Mouse (Mus musculus): Measurements from ENCODE around the gene Slc5a11. TPM values are rescaled to one million over a fixed set of nuclear protein-coding genes. Genes with fewer than 3 reads are reported as not detected.

The Slc5a11 gene
- total and polyA plus RNA-seq, 2 experiments from 2014 or later: 0.20 to 0.82 TPM

- Histone ChIP-seq H3K9ac (replicated peaks; ENCODE audit: low read length, poor library complexity, severe bottlenecking) (no peak overlapping the region), H3K4me3 (ENCODE audit: low read depth, low read length) (no peak overlapping the region), H3K9me3 (ENCODE audit: low read length) (no peaks in the 10 kb centered on the region), H3K4me1 (ENCODE audit: insufficient read depth, low read length) (no peaks in the 10 kb centered on the region), H3K4me2 (ENCODE audit: low read depth, low read length, poor library complexity, severe bottlenecking) (no peak overlapping the region), H3K27ac (ENCODE audit: low read depth, low read length) (no peak overlapping the region), H3K36me3 (ENCODE audit: insufficient read depth, low read length) (no peaks in the 10 kb centered on the region), H3K27me3 (ENCODE audit: insufficient read depth, low read length) (no peaks in the 10 kb centered on the region)
- DNase-seq (ENCODE audit: low spot score): no peak
- no peak for ATAC-seq (ENCODE audit: low FRiP score)
- TF ChIP-seq CTCF (IDR thresholded peaks at IDR 0.05): no peak
- 82% methylated on average over 9 of the region's 9 CpGs for WGBS
Measured at GRCm38 (mm10) chr7:123200722-123201121, 13.9 kb upstream of the Slc5a11 start.

GRCm38 (mm10) chr7:123205261-123205660 is 9.3 kb upstream of the Slc5a11 start:
- no peak for ATAC-seq (ENCODE audit: low FRiP score)
- no peaks in the 10 kb centered on the region for H3K9me3 ChIP-seq (ENCODE audit: low read length)
- TF ChIP-seq CTCF (IDR thresholded peaks at IDR 0.05): peak; percentile 77
- DNase-seq (ENCODE audit: low spot score): peak; percentile 76
- H3K9ac ChIP-seq (replicated peaks; ENCODE audit: low read length, poor library complexity, severe bottlenecking): no peak overlapping the region
- H3K27me3 ChIP-seq (ENCODE audit: insufficient read depth, low read length): no peaks in the 10 kb centered on the region
- no peak overlapping the region for H3K4me2 ChIP-seq (ENCODE audit: low read depth, low read length, poor library complexity, severe bottlenecking)
- H3K36me3 ChIP-seq (ENCODE audit: insufficient read depth, low read length): no peaks in the 10 kb centered on the region
- H3K27ac ChIP-seq (ENCODE audit: low read depth, low read length): no peak overlapping the region
- WGBS: 32% methylated on average over 14 of the region's 14 CpGs
- H3K4me3 ChIP-seq (ENCODE audit: low read depth, low read length): no peak overlapping the region
- no peaks in the 10 kb centered on the region for H3K4me1 ChIP-seq (ENCODE audit: insufficient read depth, low read length)

- H3K27ac ChIP-seq (ENCODE audit: low read depth, low read length): no peak overlapping the region
- no peaks in the 10 kb centered on the region for H3K4me1 ChIP-seq (ENCODE audit: insufficient read depth, low read length)
- H3K4me2 ChIP-seq (ENCODE audit: low read depth, low read length, poor library complexity, severe bottlenecking): no peak overlapping the region
- DNase-seq (ENCODE audit: low spot score): no peak
- TF ChIP-seq CTCF (IDR thresholded peaks at IDR 0.05): no peak
- no peaks in the 10 kb centered on the region for H3K9me3 ChIP-seq (ENCODE audit: low read length)
- no peak overlapping the region for H3K9ac ChIP-seq (replicated peaks; ENCODE audit: low read length, poor library complexity, severe bottlenecking)
- no peaks in the 10 kb centered on the region for H3K36me3 ChIP-seq (ENCODE audit: insufficient read depth, low read length)
- H3K4me3 ChIP-seq (ENCODE audit: low read depth, low read length): no peak overlapping the region
- 81% methylated on average over 6 of the region's 6 CpGs for WGBS
- no peaks in the 10 kb centered on the region for H3K27me3 ChIP-seq (ENCODE audit: insufficient read depth, low read length)
- ATAC-seq (ENCODE audit: low FRiP score): no peak
Measured at GRCm38 (mm10) chr7:123207561-123207960, 7.0 kb upstream of the Slc5a11 start.

GRCm38 (mm10) chr7:123209864-123210263 is 4.7 kb upstream of the Slc5a11 start:
- Histone ChIP-seq H3K4me2 (ENCODE audit: low read depth, low read length, poor library complexity, severe bottlenecking) (no peak overlapping the region), H3K9ac (replicated peaks; ENCODE audit: low read length, poor library complexity, severe bottlenecking) (no peak overlapping the region), H3K27me3 (ENCODE audit: insufficient read depth, low read length) (no peaks in the 10 kb centered on the region), H3K4me3 (ENCODE audit: low read depth, low read length) (no peak overlapping the region), H3K4me1 (ENCODE audit: insufficient read depth, low read length) (no peaks in the 10 kb centered on the region), H3K9me3 (ENCODE audit: low read length) (no peaks in the 10 kb centered on the region), H3K36me3 (ENCODE audit: insufficient read depth, low read length) (no peaks in the 10 kb centered on the region), H3K27ac (ENCODE audit: low read depth, low read length) (no peak overlapping the region)
- WGBS: 74% methylated on average over 9 of the region's 9 CpGs
- no peak for DNase-seq (ENCODE audit: low spot score)
- no peak for ATAC-seq (ENCODE audit: low FRiP score)
- no peak for TF ChIP-seq CTCF (IDR thresholded peaks at IDR 0.05)

GRCm38 (mm10) chr7:123211461-123211860 is 3.1 kb upstream of the Slc5a11 start:
- Histone ChIP-seq H3K36me3 (ENCODE audit: insufficient read depth, low read length) (no peaks in the 10 kb centered on the region), H3K4me3 (ENCODE audit: low read depth, low read length) (no peak overlapping the region), H3K4me2 (ENCODE audit: low read depth, low read length, poor library complexity, severe bottlenecking) (no peak overlapping the region), H3K4me1 (ENCODE audit: insufficient read depth, low read length) (no peaks in the 10 kb centered on the region), H3K27me3 (ENCODE audit: insufficient read depth, low read length) (no peaks in the 10 kb centered on the region), H3K27ac (ENCODE audit: low read depth, low read length) (no peak overlapping the region), H3K9me3 (ENCODE audit: low read length) (no peaks in the 10 kb centered on the region), H3K9ac (replicated peaks; ENCODE audit: low read length, poor library complexity, severe bottlenecking) (no peak overlapping the region)
- DNase-seq (ENCODE audit: low spot score): no peak
- TF ChIP-seq CTCF (IDR thresholded peaks at IDR 0.05): no peak
- WGBS: 49% methylated on average over 5 of the region's 5 CpGs
- ATAC-seq (ENCODE audit: low FRiP score): no peak

- Histone ChIP-seq H3K4me2 (ENCODE audit: low read depth, low read length, poor library complexity, severe bottlenecking) (no peak overlapping the region), H3K4me3 (ENCODE audit: low read depth, low read length) (no peak overlapping the region), H3K27me3 (ENCODE audit: insufficient read depth, low read length) (no peaks in the 10 kb centered on the region), H3K36me3 (ENCODE audit: insufficient read depth, low read length) (no peaks in the 10 kb centered on the region), H3K9me3 (ENCODE audit: low read length) (no peaks in the 10 kb centered on the region), H3K27ac (ENCODE audit: low read depth, low read length) (no peak overlapping the region), H3K4me1 (ENCODE audit: insufficient read depth, low read length) (no peaks in the 10 kb centered on the region), H3K9ac (replicated peaks; ENCODE audit: low read length, poor library complexity, severe bottlenecking) (no peak overlapping the region)
- ATAC-seq (ENCODE audit: low FRiP score): no peak
- WGBS: 86% methylated on average over 5 of the region's 5 CpGs
- DNase-seq (ENCODE audit: low spot score): no peak
- no peak for TF ChIP-seq CTCF (IDR thresholded peaks at IDR 0.05)
Measured at GRCm38 (mm10) chr7:123212316-123212715, 2.3 kb upstream of the Slc5a11 start.

Measured in midbrain, postnatal 0 days (tissue).